Mouse (Mus musculus) inflammation-experienced regulatory T-cells, adult 6 months (primary cell): Measurements from ENCODE around the gene Slc52a3. TPM values are rescaled to one million over a fixed set of nuclear protein-coding genes. Genes with fewer than 3 reads are reported as not detected.
A peak's percentile ranks its signal among the peaks of the same experiment; 100 is the strongest.

ENCODE experiments used
- ATAC-seq: one replicate; pipeline ENCODE4 v1.8.0; 2017
- polyA plus RNA-seq, 3 experiments: library from polyadenylated mRNA; unstranded; fragments of 100-300 nt; shearing (Covaris generic); gene quantifications; one replicate each; pipeline ENCODE4 v1.2.1; 2017

The Slc52a3 gene
- polyA plus RNA-seq: 10 to 100 TPM in 1 of 3 experiments, 1 to 10 TPM in 2; 5.3 to 16.5 (median 8.9) TPM

- peak; percentile 91 for ATAC-seq
These were observed at the start of gene Slc52a3 for GRCm38 (mm10) chr2:151996229-151997189. Gene Slc52a3, plus strand, starts transcription at chr2:151996511.

- ATAC-seq: no peak
These were observed 48.7 kb upstream of the Slc52a3 start for GRCm38 (mm10) chr2:151947617-151948016.

GRCm38 (mm10) chr2:151948311-151948710, 48.0 kb upstream of the Slc52a3 start:
- ATAC-seq: no peak

- ATAC-seq: no peak
These were observed 47.1 kb upstream of the Slc52a3 start for GRCm38 (mm10) chr2:151949082-151949774.

- no peak for ATAC-seq
These were observed 42.6 kb upstream of the Slc52a3 start for GRCm38 (mm10) chr2:151953665-151954064.

GRCm38 (mm10) chr2:151956500-151957137, 39.7 kb upstream of the Slc52a3 start:
- ATAC-seq: no peak

GRCm38 (mm10) chr2:151959274-151959673, 37.0 kb upstream of the Slc52a3 start:
- ATAC-seq: peak; percentile 95

- no peak for ATAC-seq
These were observed 34.8 kb upstream of the Slc52a3 start for GRCm38 (mm10) chr2:151961284-151962196.

- ATAC-seq: no peak
These were observed 33.8 kb upstream of the Slc52a3 start for GRCm38 (mm10) chr2:151962474-151962873.

- ATAC-seq: no peak
These were observed 33.0 kb upstream of the Slc52a3 start for GRCm38 (mm10) chr2:151963319-151963718.

GRCm38 (mm10) chr2:151964052-151964451, 32.3 kb upstream of the Slc52a3 start:
- no peak for ATAC-seq

GRCm38 (mm10) chr2:151967176-151967750, 29.0 kb upstream of the Slc52a3 start:
- ATAC-seq: no peak

- ATAC-seq: peak; percentile 38
These were observed 28.5 kb upstream of the Slc52a3 start for GRCm38 (mm10) chr2:151967792-151968191.

- no peak for ATAC-seq
These were observed 27.9 kb upstream of the Slc52a3 start for GRCm38 (mm10) chr2:151968451-151968850.

GRCm38 (mm10) chr2:151968986-151969385, 27.3 kb upstream of the Slc52a3 start:
- no peak for ATAC-seq

GRCm38 (mm10) chr2:151969396-151969795, 26.9 kb upstream of the Slc52a3 start:
- no peak for ATAC-seq

GRCm38 (mm10) chr2:151970191-151971172, 25.8 kb upstream of the Slc52a3 start:
- peak; percentile 46 for ATAC-seq

GRCm38 (mm10) chr2:151971748-151972147, 24.6 kb upstream of the Slc52a3 start:
- no peak for ATAC-seq

- ATAC-seq: peak; percentile 54
These were observed 23.3 kb upstream of the Slc52a3 start for GRCm38 (mm10) chr2:151972880-151973594.
